Mouse (Mus musculus) liver, embryonic 15.5 days (tissue): ENCODE data around the gene Wfdc17. TPM values are rescaled to one million over a fixed set of nuclear protein-coding genes. Genes with fewer than 3 reads are reported as not detected.

Experiments used
- ATAC-seq: fragments of 200-750 bp; cut with Nextera tagmentation; 2 replicates; pipeline ENCODE4 v1.8.0; 2017; ENCODE audit warnings: moderate number of reproducible peaks, mild to moderate bottlenecking, moderate library complexity; ENCODE audit not compliant: insufficient read depth
- H3K27ac ChIP-seq: fragments of 300-500 bp; sonication (generic); replicated peaks from 2 replicates; pipeline ENCODE4 v1.5.1; 2015; ENCODE audit warnings: mild to moderate bottlenecking, inconsistent platforms
- H3K27me3 ChIP-seq: fragments of 300-500 bp; sonication (generic); 2 replicates; pipeline ENCODE4 v1.6.1; 2015; ENCODE audit warnings: mild to moderate bottlenecking, inconsistent platforms
- H3K36me3 ChIP-seq: fragments of 300-500 bp; sonication (generic); replicated peaks from 2 replicates; pipeline ENCODE4 v1.6.1; 2015; ENCODE audit warnings: moderate library complexity, mild to moderate bottlenecking, inconsistent platforms
- H3K4me1 ChIP-seq: fragments of 300-500 bp; sonication (generic); replicated peaks from 2 replicates; pipeline ENCODE4 v1.6.1; 2015; ENCODE audit warnings: inconsistent platforms
- H3K4me2 ChIP-seq: fragments of 300-500 bp; sonication (generic); 2 replicates; pipeline ENCODE4 v1.6.1; 2015; ENCODE audit warnings: moderate library complexity, mild to moderate bottlenecking, inconsistent platforms
- H3K4me3 ChIP-seq: fragments of 300-500 bp; sonication (generic); replicated peaks from 2 replicates; pipeline ENCODE4 v1.5.1; 2015; ENCODE audit warnings: mild to moderate bottlenecking, inconsistent platforms
- H3K9ac ChIP-seq: fragments of 300-500 bp; sonication (generic); 2 replicates; pipeline ENCODE4 v1.6.1; 2015; ENCODE audit warnings: moderate library complexity, mild to moderate bottlenecking, inconsistent platforms
- H3K9me3 ChIP-seq: fragments of 300-500 bp; sonication (generic); replicated peaks from 2 replicates; pipeline ENCODE4 v1.6.1; 2016; ENCODE audit warnings: inconsistent platforms
- WGBS: fragments of 180-500 bp; shearing (Covaris S2); methylation state at CpG from one replicate; pipeline ENCODE4 v1.1.7; 2015; ENCODE audit warnings: mixed read lengths; ENCODE audit not compliant: insufficient replicate concordance; 5-methylcytosine and 5-hydroxymethylcytosine counted together
- polyA plus RNA-seq: library from polyadenylated mRNA; unstranded; fragments of >200 nt; fragmentation: Nextera tagmentation; extraction: Ambion mirVana; gene quantifications from 2 replicates; pipeline ENCODE4 v1.2.1, GENCODE M21; 2015

Wfdc17 gene
- polyA plus RNA-seq, 1 experiment from 2014 or later: 18.6 TPM

DNA sequence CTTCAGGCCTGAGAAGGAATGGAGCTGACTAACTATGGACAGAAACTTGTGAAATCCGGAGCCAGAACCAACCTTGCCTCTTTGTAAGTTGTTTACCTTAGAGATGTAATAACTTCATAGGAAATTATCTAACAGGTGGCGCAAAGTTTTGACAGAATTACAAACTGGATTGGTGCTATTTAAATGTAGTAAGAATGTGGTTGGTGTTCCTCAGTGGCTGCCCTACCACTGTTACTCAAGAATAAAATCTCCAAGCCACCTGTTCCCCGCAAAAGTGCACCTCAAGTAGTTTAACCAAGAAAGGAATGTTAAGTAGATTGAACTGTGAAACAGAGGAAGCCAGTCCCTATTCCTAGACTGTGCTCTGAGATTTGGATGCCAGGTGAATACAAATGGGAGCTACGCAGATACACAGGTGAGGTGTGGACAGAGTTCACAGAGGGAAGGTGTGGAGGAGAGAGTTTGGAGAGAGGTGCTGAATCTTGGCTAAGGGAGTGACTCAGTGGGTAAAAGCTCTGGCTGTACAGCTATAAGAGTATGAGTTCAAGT, 36.7 kb downstream of the Wfdc17 start:
- H3K27ac ChIP-seq: no peak overlapping the region
- no peak for ATAC-seq
- no peaks in the 10 kb centered on the region; the same call in 1 of the 2 replicates for H3K27me3 ChIP-seq

GRCm38 (mm10) chr11:83741841-83742240, 38.0 kb downstream of the Wfdc17 start:
- Histone ChIP-seq H3K9me3 (no peaks in the 10 kb centered on the region), H3K36me3 (no peaks in the 10 kb centered on the region), H3K27me3 (no peaks in the 10 kb centered on the region; the same call in 1 of the 2 replicates), H3K4me2 (no peak overlapping the region), H3K9ac (no peak overlapping the region), H3K4me3 (no peak overlapping the region), H3K27ac (peak overlapping the region; percentile 45; the same call in 1 of the 2 replicates), H3K4me1 (peaks cover 14% of the 10 kb centered on the region)
- 57% methylated on average over 5 of the region's 5 CpGs for WGBS
- peak; percentile 65; the same call in 1 of the 2 replicates for ATAC-seq

More for the DNA sequence above, 36.7 kb downstream of the Wfdc17 start:
- Histone ChIP-seq H3K4me2 (no peak overlapping the region), H3K4me1 (peaks cover 14% of the 10 kb centered on the region), H3K9ac (no peak overlapping the region), H3K36me3 (no peaks in the 10 kb centered on the region), H3K4me3 (no peak overlapping the region), H3K9me3 (no peaks in the 10 kb centered on the region)
- 66% methylated on average over 4 of the region's 4 CpGs for WGBS

GRCm38 (mm10) chr11:83742731-83743355, 39.1 kb downstream of the Wfdc17 start:
- 58% methylated on average over 9 of the region's 9 CpGs for WGBS
- H3K9ac ChIP-seq: no peak overlapping the region
- peaks cover 14% of the 10 kb centered on the region for H3K4me1 ChIP-seq
- no peaks in the 10 kb centered on the region for H3K9me3 ChIP-seq
- H3K4me2 ChIP-seq: no peak overlapping the region
- no peak for ATAC-seq
- no peaks in the 10 kb centered on the region; the same call in 1 of the 2 replicates for H3K27me3 ChIP-seq
- H3K27ac ChIP-seq: no peak overlapping the region
- H3K36me3 ChIP-seq: no peaks in the 10 kb centered on the region
- no peak overlapping the region for H3K4me3 ChIP-seq

GRCm38 (mm10) chr11:83743525-83743924, 39.7 kb downstream of the Wfdc17 start:
- Histone ChIP-seq H3K9me3 (no peaks in the 10 kb centered on the region), H3K27me3 (peaks cover 3% of the 10 kb centered on the region; the same call in 1 of the 2 replicates), H3K4me2 (no peak overlapping the region), H3K4me3 (no peak overlapping the region), H3K4me1 (peaks cover 14% of the 10 kb centered on the region), H3K27ac (no peak overlapping the region), H3K9ac (no peak overlapping the region), H3K36me3 (no peaks in the 10 kb centered on the region)
- ATAC-seq: no peak
- WGBS: 50% methylated on average over 3 of the region's 3 CpGs

- no peak for ATAC-seq
- 54% methylated on average over 4 of the region's 4 CpGs for WGBS
- no peaks in the 10 kb centered on the region for H3K36me3 ChIP-seq
Measured at GRCm38 (mm10) chr11:83746152-83746551, 42.4 kb downstream of the Wfdc17 start.

GRCm38 (mm10) chr11:83746681-83747080, 42.9 kb downstream of the Wfdc17 start, which contains the start of gene Wfdc21:
Wfdc21 (plus strand) TSS chr11:83746940.
- WGBS: 52% methylated on average over 5 of the region's 5 CpGs
- Histone ChIP-seq H3K27me3 (peaks cover 4% of the 10 kb centered on the region; the same call in 1 of the 2 replicates), H3K4me2 (no peak within 1 kb of the TSS), H3K36me3 (no peaks in the 10 kb centered on the region), H3K4me3 (peak within 1 kb of the TSS; percentile 15; the same call in 1 of the 2 replicates), H3K9me3 (no peaks in the 10 kb centered on the region), H3K27ac (peak within 1 kb of the TSS; percentile 45), H3K9ac (no peak within 1 kb of the TSS), H3K4me1 (peaks cover 12% of the 10 kb centered on the region)
- ATAC-seq: no peak

More at GRCm38 (mm10) chr11:83746152-83746551, 42.4 kb downstream of the Wfdc17 start:
- Histone ChIP-seq H3K4me3 (no peak overlapping the region), H3K27ac (no peak overlapping the region; the same call in none of the 2 replicates), H3K4me1 (peaks cover 14% of the 10 kb centered on the region), H3K9ac (no peak overlapping the region), H3K4me2 (no peak overlapping the region), H3K9me3 (no peaks in the 10 kb centered on the region), H3K27me3 (peaks cover 4% of the 10 kb centered on the region; the same call in 1 of the 2 replicates)

DNA sequence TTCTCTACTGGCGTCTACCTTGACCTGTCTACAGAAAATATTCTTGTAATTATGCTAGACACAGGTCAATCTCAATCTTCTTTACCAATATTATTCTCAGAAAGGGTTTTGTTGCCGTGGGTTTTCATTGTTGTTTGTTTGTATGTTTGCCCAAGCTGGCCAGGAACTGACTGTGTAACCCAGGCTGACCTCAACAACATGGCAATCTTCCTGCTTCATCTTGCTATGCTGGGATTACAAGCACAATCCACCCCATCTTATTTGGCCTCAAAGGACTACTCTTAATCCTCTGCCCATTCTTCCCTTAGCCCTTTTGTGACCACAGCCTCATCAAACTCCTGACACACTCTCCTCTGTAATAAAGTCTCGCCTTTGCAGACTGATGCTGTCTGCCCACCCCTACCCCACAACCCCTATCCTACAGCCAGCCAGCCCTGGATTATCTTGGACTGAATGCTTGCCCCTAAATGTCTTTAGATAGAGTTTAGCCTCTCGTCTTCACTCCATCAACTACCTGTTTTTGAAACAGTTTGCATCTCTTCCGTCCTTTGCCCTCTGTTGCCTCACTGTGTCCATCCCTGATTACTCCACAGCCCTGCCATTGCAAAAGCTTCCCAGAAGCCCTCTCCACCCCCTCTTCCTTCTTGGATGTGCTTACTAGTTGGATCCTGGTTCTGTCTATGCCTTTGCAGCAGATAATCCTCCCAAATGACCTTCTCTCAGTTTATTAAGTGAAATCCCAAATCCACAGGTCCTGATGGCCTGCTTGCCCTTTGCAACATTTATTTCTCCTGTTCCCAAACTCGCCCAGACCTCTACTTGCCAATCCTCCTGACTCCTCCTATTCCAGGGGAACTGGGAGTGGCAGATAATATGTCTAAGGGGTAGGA, 43.8 kb downstream of the Wfdc17 start:
- H3K4me2 ChIP-seq: no peak overlapping the region
- WGBS: 41% methylated on average over 6 of the region's 6 CpGs
- H3K4me1 ChIP-seq: peaks cover 9% of the 10 kb centered on the region
- no peaks in the 10 kb centered on the region for H3K9me3 ChIP-seq
- no peak overlapping the region for H3K9ac ChIP-seq
- 0 out of 2 replicates have a peak, but pooled peaks have one; percentile 18 for ATAC-seq
- peaks cover 13% of the 10 kb centered on the region; the same call in 1 of the 2 replicates for H3K27me3 ChIP-seq
- peak overlapping the region; percentile 15; the same call in 1 of the 2 replicates for H3K4me3 ChIP-seq
- no peaks in the 10 kb centered on the region for H3K36me3 ChIP-seq
- H3K27ac ChIP-seq: 0 out of 2 replicates have a peak overlapping the region, but pooled peaks have one; percentile 45

GRCm38 (mm10) chr11:83753581-83754181, 49.9 kb downstream of the Wfdc17 start, which contains the start of gene Heatr6:
Heatr6 (plus strand) TSS chr11:83753696.
- 0 out of 2 replicates have a peak, but pooled peaks cover 8% of the 10 kb centered on the region for H3K27me3 ChIP-seq
- H3K4me3 ChIP-seq: peak within 1 kb of the TSS; percentile 73
- no peaks in the 10 kb centered on the region for H3K9me3 ChIP-seq
- H3K4me1 ChIP-seq: peaks cover 15% of the 10 kb centered on the region
- peak within 1 kb of the TSS; percentile 49 for H3K27ac ChIP-seq
- peaks cover 29% of the 10 kb centered on the region for H3K36me3 ChIP-seq
- H3K4me2 ChIP-seq: peak within 1 kb of the TSS; percentile 75
- ATAC-seq: peak; percentile 90
- WGBS: under 1% methylated on average over 47 of the region's 47 CpGs
- peak within 1 kb of the TSS; percentile 70 for H3K9ac ChIP-seq

GRCm38 (mm10) chr11:83754227-83754626, 50.4 kb downstream of the Wfdc17 start:
- Histone ChIP-seq H3K27me3 (0 out of 2 replicates have a peak, but pooled peaks cover 8% of the 10 kb centered on the region), H3K4me1 (peaks cover 15% of the 10 kb centered on the region), H3K27ac (peak overlapping the region; percentile 49), H3K36me3 (peaks cover 34% of the 10 kb centered on the region), H3K4me3 (peak overlapping the region; percentile 73), H3K4me2 (peak overlapping the region; percentile 75), H3K9me3 (no peaks in the 10 kb centered on the region), H3K9ac (peak overlapping the region; percentile 70)
- no peak for ATAC-seq
- 2% methylated on average over 8 of the region's 8 CpGs for WGBS
